In the genomic region with DNA sequence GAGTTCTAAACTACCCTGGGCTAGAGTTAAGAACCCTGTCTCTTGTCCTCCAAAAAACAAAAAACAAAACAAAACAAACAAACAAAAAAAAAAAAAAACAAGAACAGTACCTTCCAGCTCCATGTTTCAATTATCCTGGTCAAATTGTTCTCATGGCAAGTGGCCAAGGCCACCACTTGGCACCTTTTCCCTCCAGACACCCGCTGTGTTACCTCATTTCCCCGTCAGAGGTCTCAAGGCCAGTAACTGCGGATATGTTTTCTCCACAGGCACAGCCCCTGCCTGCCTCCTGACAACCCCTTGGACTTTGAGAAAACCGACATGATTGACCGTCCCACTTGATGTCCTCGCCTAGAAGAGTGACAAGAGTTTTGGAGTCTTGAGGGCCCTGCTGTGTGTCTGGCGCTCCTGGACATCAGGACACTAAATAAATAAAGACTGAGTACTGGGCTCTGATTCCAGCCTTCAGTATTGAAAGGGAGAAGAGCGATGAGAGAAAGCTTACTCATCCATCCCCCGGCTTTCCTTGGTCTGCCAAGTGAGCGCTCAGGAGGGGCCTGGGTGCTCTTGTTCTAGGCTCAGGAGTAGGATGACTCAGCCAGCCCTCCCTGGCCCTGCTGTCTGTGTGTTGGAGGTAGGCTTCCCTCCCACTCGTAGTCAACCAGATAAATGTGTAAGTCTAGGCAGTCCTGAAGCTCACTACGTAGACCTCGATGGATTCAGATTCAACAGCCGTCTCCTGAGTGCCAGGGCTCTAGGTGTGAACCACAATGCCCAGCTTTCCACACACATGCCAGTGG, we compare ENCODE assay signal across 13 mouse cellular contexts. TPM values are rescaled to one million over a fixed set of nuclear protein-coding genes. Genes with fewer than 3 reads are reported as not detected.
DNase-seq lines count a peak whose midpoint lies in the region; ATAC-seq and TF ChIP-seq lines count a peak whose summit lies in the region.
"Had no signal": no experiment of that assay in that cellular context is flagged by ENCODE, and none has a peak within 500 bp of the region (broad histone marks: within the 10 kb centered on the region; RNA-seq: fewer than 3 reads in every experiment).

No protein-coding gene starts in this region.

- H3K36me3 ChIP-seq in kidney, adult 2 months (ENCODE audit: control insufficient read depth, insufficient read depth, low read length) = no peaks in the 10 kb centered on the region; the same call in 1 of the 2 replicates
- H3K36me3 ChIP-seq in hindbrain, embryonic 11.5 days (ENCODE audit: control insufficient read depth, insufficient read depth, low read length) = 0 out of 2 replicates have a peak, but pooled peaks cover 8% of the 10 kb centered on the region
- peaks cover 23% of the 10 kb centered on the region for H3K36me3 ChIP-seq in hindbrain, embryonic 13.5 days

- no peak overlapping the region for H3K9ac ChIP-seq in hindbrain, embryonic 11.5 days (ENCODE audit: low read depth, low read length)
- no peak overlapping the region for H3K9ac ChIP-seq in hindbrain, embryonic 13.5 days
- H3K9ac ChIP-seq: forebrain, embryonic 12.5 days; liver, embryonic 15.5 days had no signal

- no peak overlapping the region for H3K27ac ChIP-seq in kidney, adult 2 months (ENCODE audit: insufficient read depth, low read depth, low read length)
- H3K27ac ChIP-seq in hindbrain, embryonic 11.5 days (ENCODE audit: low read depth, low read length) = no peak overlapping the region
- no peak overlapping the region for H3K27ac ChIP-seq in hindbrain, embryonic 13.5 days
- H3K27ac ChIP-seq: forebrain, embryonic 12.5 days; liver, embryonic 15.5 days had no signal

- DNase-seq in kidney, adult 2 months = peak; percentile 16
- DNase-seq in kidney, postnatal 10 days = no peak
- DNase-seq in Muller cell, postnatal 12 days (ENCODE audit: inconsistent ontology term) = peak; percentile 7
- DNase-seq in cerebellum, adult 9-11 months = peak; percentile 56
- peak; percentile 44 to 63 for DNase-seq in left cerebral cortex, postnatal 14 days (ENCODE audit: low spot score in 2 of 2)
- no peak for DNase-seq in hindbrain, embryonic 11.5 days (ENCODE audit: low spot score)
- DNase-seq in retina, embryonic 14.5 days (ENCODE audit: low spot score) = no peak
- DNase-seq: heart, postnatal 14 days; midbrain, embryonic 14.5 days; thymus, adult 2 months had no signal

- intact Hi-C loops in left cerebral cortex, postnatal 14 days (cut with DNase I) = no loop called here

- ATAC-seq in hindbrain, embryonic 11.5 days (ENCODE audit: low FRiP score) = no peak
- ATAC-seq in hindbrain, embryonic 13.5 days (ENCODE audit: low FRiP score) = no peak

- peaks cover 5% of the 10 kb centered on the region; the same call in 1 of the 2 replicates for H3K4me1 ChIP-seq in kidney, adult 2 months (ENCODE audit: control insufficient read depth, insufficient read depth, low read length)
- 0 out of 2 replicates have a peak, but pooled peaks cover 3% of the 10 kb centered on the region for H3K4me1 ChIP-seq in hindbrain, embryonic 11.5 days (replicated peaks; ENCODE audit: control insufficient read depth, insufficient read depth, low read length)
- peaks cover 19% of the 10 kb centered on the region for H3K4me1 ChIP-seq in hindbrain, embryonic 13.5 days (replicated peaks)

- no peak for TF ChIP-seq CTCF in kidney, adult 2 months (conservative IDR thresholded peaks at IDR 0.05; ENCODE audit: insufficient read depth, insufficient read length, low read depth, low read length)

- H3K4me2 ChIP-seq in hindbrain, embryonic 11.5 days (replicated peaks; ENCODE audit: low read depth, low read length) = no peak overlapping the region
- H3K4me2 ChIP-seq in hindbrain, embryonic 13.5 days = no peak overlapping the region
- H3K4me2 ChIP-seq: forebrain, embryonic 12.5 days; liver, embryonic 15.5 days had no signal

- H3K4me3 ChIP-seq in kidney, adult 2 months (ENCODE audit: insufficient read depth, low read depth, low read length) = no peak overlapping the region
- no peak overlapping the region for H3K4me3 ChIP-seq in hindbrain, embryonic 11.5 days (ENCODE audit: low read depth, low read length)
- H3K4me3 ChIP-seq in hindbrain, embryonic 13.5 days = no peak overlapping the region
- H3K4me3 ChIP-seq: forebrain, embryonic 12.5 days; liver, embryonic 15.5 days had no signal

- no peak for TF ChIP-seq POLR2A in kidney, adult 2 months (IDR thresholded peaks at IDR 0.05; ENCODE audit: low read depth, low read length)

- no peaks in the 10 kb centered on the region for H3K9me3 ChIP-seq in hindbrain, embryonic 11.5 days (ENCODE audit: control insufficient read depth, low read length)
- peaks cover 9% of the 10 kb centered on the region for H3K9me3 ChIP-seq in hindbrain, embryonic 13.5 days
- H3K9me3 ChIP-seq: liver, embryonic 15.5 days had no signal

- H3K27me3 ChIP-seq in kidney, adult 2 months (replicated peaks; ENCODE audit: control insufficient read depth, insufficient read depth, low read length) = no peaks in the 10 kb centered on the region
- no peaks in the 10 kb centered on the region for H3K27me3 ChIP-seq in hindbrain, embryonic 11.5 days (ENCODE audit: control insufficient read depth, insufficient read depth, low read length)
- H3K27me3 ChIP-seq in hindbrain, embryonic 13.5 days = no peaks in the 10 kb centered on the region
- H3K27me3 ChIP-seq: forebrain, embryonic 12.5 days; liver, embryonic 15.5 days had no signal

- 93% methylated on average over 14 of the region's 14 CpGs for WGBS in kidney, adult 2 months
- WGBS in hindbrain, embryonic 11.5 days = 95% methylated on average over 14 of the region's 14 CpGs
- WGBS in hindbrain, embryonic 13.5 days = 95% methylated on average over 14 of the region's 14 CpGs

RNA-seq across cellular contexts. Expression of gene Chchd5, which starts 3.7 kb away (rescaled TPM):
- 43.1 and 46.8 TPM in 2 replicates for polyA plus RNA-seq in kidney, adult 2 months (2012; rRNA removed)
- 10 to 100 TPM; 10.4 to 10.5 TPM for total RNA-seq in left cerebral cortex, postnatal 14 days (2021)
- polyA plus RNA-seq in hindbrain, embryonic 11.5 days (2014; fragmentation: Nextera tagmentation; extraction: Ambion mirVana) = 26.0 and 27.8 TPM in 2 replicates
- 24.4 and 24.5 TPM in 2 replicates for polyA plus RNA-seq in hindbrain, embryonic 13.5 days (2015; fragmentation: Nextera tagmentation; extraction: Ambion mirVana)

RNA-seq across cellular contexts. Expression of gene Polr1b, which starts 32.4 kb away (rescaled TPM):
- polyA plus RNA-seq in kidney, adult 2 months (2012; rRNA removed) = 16.7 and 17.3 TPM in 2 replicates
- total RNA-seq in left cerebral cortex, postnatal 14 days (2021) = 10 to 100 TPM; 20.9 to 21.1 TPM
- 16.7 and 19.7 TPM in 2 replicates for polyA plus RNA-seq in hindbrain, embryonic 11.5 days (2014; fragmentation: Nextera tagmentation; extraction: Ambion mirVana)
- polyA plus RNA-seq in hindbrain, embryonic 13.5 days (2015; fragmentation: Nextera tagmentation; extraction: Ambion mirVana) = 15.4 and 19.3 TPM in 2 replicates

Comparison
In these comparisons a context has a peak if more than half of its experiments do, and no peak if none do; other contexts are left out.
1. DNase-seq: peak in kidney, adult 2 months (single experiment), Muller cell, postnatal 12 days (single experiment), cerebellum, adult 9-11 months (single experiment) and left cerebral cortex, postnatal 14 days (2 of 2); none in kidney, postnatal 10 days (single experiment), hindbrain, embryonic 11.5 days (single experiment) and retina, embryonic 14.5 days (single experiment).